Mouse (Mus musculus) layer of hippocampus, postnatal 25 days (tissue): ENCODE measurements around the gene Strada. TPM values are rescaled to one million over a fixed set of nuclear protein-coding genes. Genes with fewer than 3 reads are reported as not detected.
"Not testable (repeated sequence)": the region's sequence is repeated elsewhere in the genome, so short reads cannot be mapped to it uniquely, and the experiment has no call there.

ENCODE experiments used
- DNase-seq, 2 experiments: peaks; one replicate each; pipeline ENCODE4 v3.0.0; 2022; ENCODE audit warnings: mixed read lengths in 2 of 2, low spot score in 1 of 2; ENCODE audit errors: extremely low spot score in 1 of 2
- total RNA-seq, 2 experiments: library from RNA; stranded (reverse); gene quantifications; 2 replicates each; pipeline ENCODE4 v1.2.3; 2021

The Strada gene
- 10 to 100 TPM; 27.1 to 33.4 TPM for total RNA-seq

GRCm38 (mm10) chr11:106202123-106202465 lies at the start of gene Strada:
TSS of gene Strada (minus strand) at chr11:106202168.
- DNase-seq = no peak

GRCm38 (mm10) chr11:106249326-106249725 lies 47.4 kb upstream of the Strada start:
- DNase-seq = no peak

DNA sequence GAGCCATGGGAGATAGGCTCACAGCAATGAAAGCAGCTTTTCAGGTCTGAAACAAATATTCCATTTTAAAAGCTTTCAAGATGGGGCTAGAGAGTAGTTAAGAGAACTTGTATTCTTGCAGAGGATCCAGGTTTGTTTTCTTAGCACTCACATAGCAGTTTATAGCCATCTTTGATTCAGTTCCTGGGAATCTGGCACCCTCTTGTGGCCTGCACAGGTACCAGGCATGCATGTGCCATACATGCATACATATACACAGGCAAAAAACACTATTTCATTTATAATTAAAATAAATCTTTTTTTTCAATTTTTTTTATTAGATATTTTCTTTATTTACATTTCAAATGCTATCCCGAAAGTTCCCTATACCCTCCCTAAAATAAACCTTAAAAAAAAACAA lies 44.9 kb upstream of the Strada start:
- no peak for DNase-seq

DNA sequence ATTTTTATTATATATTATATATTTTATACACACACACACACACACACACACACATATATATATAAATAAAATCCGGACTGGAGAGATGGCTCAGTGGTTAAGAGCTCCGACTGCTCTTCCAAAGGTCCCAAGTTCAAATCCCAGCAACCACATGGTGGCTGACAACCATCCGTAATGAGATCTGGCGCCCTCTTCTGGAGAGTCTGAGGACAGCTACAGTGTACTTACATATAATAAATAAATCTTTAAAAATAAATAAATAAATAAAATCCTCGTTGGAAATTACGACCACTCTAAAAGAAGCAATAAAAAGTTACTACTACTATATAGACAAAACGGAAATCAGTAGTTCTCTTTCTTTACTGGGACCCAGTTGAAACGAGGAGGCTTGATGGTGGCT lies 32.0 kb upstream of the Strada start:
- not testable (repeated sequence) for DNase-seq

- DNase-seq = no peak
Observed at GRCm38 (mm10) chr11:106220603-106221002, 18.6 kb upstream of the Strada start.

- peak in 1 of 2 experiments; percentile 78 for DNase-seq
Observed at GRCm38 (mm10) chr11:106216730-106217490, 14.9 kb upstream of the Strada start, which contains the start of gene Ddx42. TSS of gene Ddx42 (plus strand) at chr11:106216926.

- DNase-seq = peak; percentile 80 to 83
Observed at GRCm38 (mm10) chr11:106215927-106216729, 14.2 kb upstream of the Strada start, which contains the start of gene Ccdc47. TSS of gene Ccdc47 (minus strand) at chr11:106216344.

DNA sequence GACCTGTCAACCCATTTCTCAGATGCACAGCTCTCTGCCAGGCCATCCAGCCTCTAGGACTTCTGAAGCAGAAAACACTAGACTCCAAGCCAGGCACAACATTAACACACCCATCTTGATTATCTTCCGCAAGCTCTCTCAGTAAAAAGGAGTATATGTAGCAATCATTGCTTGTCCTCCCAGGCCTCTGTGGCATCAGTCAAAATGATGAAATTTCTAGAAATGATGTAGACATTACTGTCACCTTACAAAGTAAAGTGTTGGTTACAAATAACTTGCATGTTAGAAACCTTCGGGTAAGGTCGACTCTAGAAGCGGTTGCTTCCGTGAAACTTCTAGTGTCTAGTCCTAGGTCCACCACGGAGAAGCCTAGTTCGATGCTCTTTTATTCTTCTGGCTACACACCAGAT lies 13.5 kb upstream of the Strada start:
- DNase-seq = no peak

- DNase-seq = no peak
Observed at GRCm38 (mm10) chr11:106214856-106215255, 12.9 kb upstream of the Strada start.

DNA sequence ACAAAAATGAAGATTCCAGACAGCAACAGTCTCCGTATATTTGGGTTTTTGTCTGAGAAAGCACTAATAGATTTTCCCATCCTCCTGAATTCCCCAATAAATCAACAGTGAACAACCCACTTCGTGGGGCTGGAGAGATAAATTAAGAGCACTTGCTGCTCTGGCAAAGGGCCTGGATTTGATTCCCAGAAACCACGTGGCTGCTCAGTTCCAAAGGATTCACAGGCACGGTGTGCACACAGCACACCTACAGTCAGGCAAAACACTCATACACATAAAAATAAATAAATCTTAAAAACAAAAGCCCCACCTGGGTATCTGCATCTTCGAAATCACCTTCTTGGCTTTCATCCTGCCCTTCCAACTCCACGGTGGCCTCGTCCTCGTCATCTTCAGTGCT lies 10.8 kb upstream of the Strada start:
- DNase-seq = no peak

DNA sequence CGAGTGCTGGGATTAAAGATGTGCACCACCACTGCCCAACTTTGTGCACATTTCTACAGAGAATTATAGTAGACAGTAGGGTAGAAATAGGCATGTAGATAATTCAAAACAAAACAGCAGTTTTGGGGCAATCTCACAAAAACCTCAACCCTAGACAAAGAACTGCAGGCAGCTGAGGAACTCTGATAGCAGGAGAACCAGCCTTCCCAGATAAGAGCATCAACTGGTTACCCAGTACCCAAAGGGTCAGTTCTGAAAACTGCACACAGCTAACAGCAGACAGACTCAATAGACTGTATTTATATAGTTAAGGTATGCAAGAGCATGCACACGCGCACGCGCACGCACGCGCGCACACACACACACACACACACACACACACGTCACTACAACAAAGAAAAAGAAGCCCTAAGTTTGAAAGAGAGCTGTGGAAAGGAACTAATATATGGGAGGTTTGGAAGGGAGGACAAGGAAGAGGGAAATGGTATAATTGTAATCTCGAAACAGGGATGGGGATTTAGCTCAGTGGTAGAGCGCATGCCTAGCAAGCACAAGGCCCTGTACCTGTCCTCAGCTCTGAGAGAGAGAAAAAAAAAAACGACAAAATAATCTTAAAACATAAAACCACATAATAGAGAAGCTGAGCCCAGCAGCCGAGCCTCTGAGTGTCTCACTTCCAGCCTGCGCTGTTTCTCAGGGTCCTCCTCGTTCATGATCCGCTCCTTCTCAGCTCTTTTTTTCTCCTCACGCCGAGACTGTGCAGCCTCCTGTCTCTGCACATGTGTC lies 438 bp downstream of the Strada start:
- DNase-seq = no peak

GRCm38 (mm10) chr11:106200756-106201155 lies 1.2 kb downstream of the Strada start:
- no peak for DNase-seq

GRCm38 (mm10) chr11:106199997-106200396 lies 2.0 kb downstream of the Strada start:
- not testable (repeated sequence) for DNase-seq

GRCm38 (mm10) chr11:106198277-106198676 lies 3.7 kb downstream of the Strada start:
- no peak for DNase-seq

DNA sequence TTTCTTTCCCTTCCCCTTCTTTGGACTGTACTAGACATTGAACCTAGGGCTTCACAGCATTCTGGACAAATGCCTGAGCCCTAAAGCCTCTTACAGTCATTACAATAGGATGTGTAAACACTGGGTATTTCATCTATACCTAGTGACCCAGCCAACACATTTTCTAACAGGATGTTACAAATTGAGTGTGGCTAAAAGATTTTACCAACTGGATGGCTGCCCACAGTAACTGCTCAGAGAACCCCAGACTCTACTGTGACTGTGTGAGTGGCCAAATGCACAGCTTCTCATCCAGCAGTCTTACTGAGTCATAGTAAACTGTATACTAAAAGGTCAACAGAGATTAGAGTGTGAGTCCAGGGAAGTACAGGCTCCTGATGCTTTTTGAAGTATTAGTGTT lies 6.6 kb downstream of the Strada start:
- DNase-seq = no peak

DNA sequence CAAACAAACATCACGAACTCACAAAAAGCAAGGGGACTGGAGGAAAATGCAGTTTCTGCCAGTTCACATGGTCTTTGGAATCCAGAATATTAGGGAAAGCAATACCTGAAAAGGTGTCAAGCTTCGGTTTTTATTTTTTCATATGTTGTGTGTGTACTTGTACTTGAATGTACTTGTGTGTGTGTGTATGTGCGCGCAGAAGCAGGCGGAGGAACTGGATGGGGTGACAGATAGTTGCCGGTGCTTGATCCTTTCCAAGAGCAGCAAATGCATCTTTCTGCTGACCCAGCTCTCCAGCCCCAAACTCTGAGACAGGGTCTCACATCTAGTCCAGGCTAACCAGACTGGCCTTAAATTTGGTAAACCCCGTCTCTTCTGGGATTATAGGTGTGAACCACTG lies 7.1 kb downstream of the Strada start:
- no peak for DNase-seq

GRCm38 (mm10) chr11:106194155-106194541 lies 7.8 kb downstream of the Strada start:
- DNase-seq = no peak

GRCm38 (mm10) chr11:106193371-106194154 lies 8.4 kb downstream of the Strada start:
- peak; percentile 89 to 90 for DNase-seq

DNA sequence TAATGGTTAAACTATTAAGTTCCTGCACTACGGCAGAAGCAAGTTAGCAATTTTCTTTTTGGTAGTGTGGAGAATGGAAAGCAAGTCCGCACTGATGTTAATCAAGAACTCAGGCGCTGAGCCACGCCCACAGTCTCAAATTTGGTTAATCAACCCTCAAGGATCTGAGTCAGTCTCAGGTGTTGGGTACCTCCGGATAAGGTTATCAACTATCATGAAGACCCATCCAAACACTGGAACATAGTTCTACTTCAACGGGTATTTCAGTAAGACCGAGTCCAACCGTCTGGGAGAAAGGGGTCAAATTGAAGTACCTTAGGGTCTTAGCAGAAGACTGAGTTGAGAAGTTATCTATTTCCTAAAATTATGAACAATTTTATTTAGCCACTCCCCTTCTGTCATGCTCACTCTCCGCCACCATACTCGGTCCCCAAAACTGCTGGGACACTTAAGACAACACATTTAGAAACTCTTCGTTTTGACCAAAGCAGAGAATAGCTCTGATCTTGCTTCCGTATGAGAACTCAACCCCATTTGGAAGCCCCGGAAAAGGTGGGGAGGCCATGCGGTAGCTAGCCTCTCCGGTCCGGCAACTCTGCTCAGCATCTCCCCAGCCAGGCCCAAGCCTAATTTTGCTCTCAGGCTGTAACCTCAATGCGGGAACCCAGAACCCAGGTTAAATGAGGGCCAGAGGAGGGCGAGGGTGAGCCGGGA lies 9.2 kb downstream of the Strada start:
- DNase-seq = no peak
